Mouse (Mus musculus) ES-E14 (cell line): ENCODE measurements around the gene Mycbp.

Source experiments
- CHD2 ChIP-seq: IDR thresholded peaks from 2 replicates; pipeline ENCODE4 v1.6.1; 2014; ENCODE audit warnings: mild to moderate bottlenecking, low read depth, low read length, inconsistent platforms
- HCFC1 ChIP-seq: IDR thresholded peaks from 2 replicates; pipeline ENCODE4 v1.6.1; 2012; ENCODE audit warnings: low read length, inconsistent platforms, borderline replicate concordance; ENCODE audit not compliant: insufficient read depth

- TF ChIP-seq CHD2 (no peak), HCFC1 (no peak)
Measured at GRCm38 (mm10) chr4:123912431-123912830, 7.8 kb downstream of the Mycbp start.
